Mouse (Mus musculus) embryonic facial prominence, embryonic 13.5 days (tissue): Measurements from ENCODE around the gene Tmem132c. TPM values are rescaled to one million over a fixed set of nuclear protein-coding genes. Genes with fewer than 3 reads are reported as not detected.

Source experiments
- ATAC-seq: fragments of 200-750 bp; cut with Nextera tagmentation; 2 replicates; pipeline ENCODE4 v1.8.0; 2017; ENCODE audit warnings: low read depth; ENCODE audit not compliant: insufficient number of reproducible peaks, insufficient read depth, low FRiP score, low TSS enrichment
- H3K27ac ChIP-seq: fragments of 300-500 bp; sonication (generic); 2 replicates; pipeline ENCODE4 v1.5.1; 2015; ENCODE audit warnings: moderate library complexity, mild to moderate bottlenecking, inconsistent platforms
- H3K27me3 ChIP-seq: fragments of 300-500 bp; sonication (generic); 2 replicates; pipeline ENCODE4 v1.6.1; 2015; ENCODE audit warnings: mild to moderate bottlenecking, inconsistent platforms
- H3K36me3 ChIP-seq: fragments of 300-500 bp; sonication (generic); 2 replicates; pipeline ENCODE4 v1.6.1; 2015; ENCODE audit warnings: mild to moderate bottlenecking, inconsistent platforms
- H3K4me1 ChIP-seq: fragments of 300-500 bp; sonication (generic); 2 replicates; pipeline ENCODE4 v1.6.1; 2015; ENCODE audit warnings: inconsistent platforms
- H3K4me2 ChIP-seq: fragments of 300-500 bp; sonication (generic); 2 replicates; pipeline ENCODE4 v1.6.1; 2015; ENCODE audit warnings: moderate library complexity, mild to moderate bottlenecking, inconsistent platforms
- H3K4me3 ChIP-seq: fragments of 300-500 bp; sonication (generic); 2 replicates; pipeline ENCODE4 v1.5.1; 2015; ENCODE audit warnings: mild to moderate bottlenecking, inconsistent platforms
- H3K9ac ChIP-seq: fragments of 300-500 bp; sonication (generic); 2 replicates; pipeline ENCODE4 v1.6.1; 2015; ENCODE audit warnings: mild to moderate bottlenecking, inconsistent platforms
- H3K9me3 ChIP-seq: fragments of 300-500 bp; sonication (generic); 2 replicates; pipeline ENCODE4 v1.6.1; 2016; ENCODE audit warnings: inconsistent platforms
- WGBS: fragments of 180-500 bp; shearing (Covaris S2); methylation state at CpG from one replicate; pipeline ENCODE4 v1.1.7; 2015; ENCODE audit warnings: mixed read lengths; 5-methylcytosine and 5-hydroxymethylcytosine counted together
- polyA plus RNA-seq: library from polyadenylated mRNA; unstranded; fragments of >200 nt; fragmentation: Nextera tagmentation; extraction: Ambion mirVana; gene quantifications from 2 replicates; pipeline ENCODE4 v1.2.1, GENCODE M21; 2015

Tmem132c gene
- polyA plus RNA-seq, 1 experiment from 2014 or later: 55.6 TPM

DNA sequence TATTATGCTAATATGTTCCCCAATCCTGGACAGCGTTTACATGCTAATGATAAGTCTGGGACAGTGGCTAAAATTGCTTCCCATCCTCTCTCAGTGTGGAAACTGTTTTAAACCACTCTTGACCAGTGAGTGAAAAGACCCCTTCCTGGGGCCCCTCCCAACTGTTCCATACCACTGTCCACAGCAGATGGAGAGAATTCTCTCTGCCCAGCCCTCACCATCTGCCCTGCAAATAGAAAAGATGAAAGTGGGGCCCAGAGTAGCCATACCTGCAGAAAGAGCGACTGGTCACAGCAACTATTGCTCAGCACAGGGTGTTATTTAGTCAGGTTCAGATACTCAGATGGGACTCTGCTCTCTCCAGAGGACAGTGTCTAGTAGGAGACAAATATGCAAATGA is 306.5 kb downstream of the Tmem132c start:
- 88% methylated on average over 2 of the region's 2 CpGs for WGBS
- Histone ChIP-seq H3K4me3 (no peak overlapping the region), H3K9me3 (no peaks in the 10 kb centered on the region), H3K36me3 (peaks cover 12% of the 10 kb centered on the region; the same call in 1 of the 2 replicates), H3K27ac (no peak overlapping the region), H3K4me1 (no peaks in the 10 kb centered on the region), H3K4me2 (no peak overlapping the region), H3K9ac (no peak overlapping the region), H3K27me3 (no peaks in the 10 kb centered on the region)
- ATAC-seq: no peak; the same call in 1 of the 2 replicates

DNA sequence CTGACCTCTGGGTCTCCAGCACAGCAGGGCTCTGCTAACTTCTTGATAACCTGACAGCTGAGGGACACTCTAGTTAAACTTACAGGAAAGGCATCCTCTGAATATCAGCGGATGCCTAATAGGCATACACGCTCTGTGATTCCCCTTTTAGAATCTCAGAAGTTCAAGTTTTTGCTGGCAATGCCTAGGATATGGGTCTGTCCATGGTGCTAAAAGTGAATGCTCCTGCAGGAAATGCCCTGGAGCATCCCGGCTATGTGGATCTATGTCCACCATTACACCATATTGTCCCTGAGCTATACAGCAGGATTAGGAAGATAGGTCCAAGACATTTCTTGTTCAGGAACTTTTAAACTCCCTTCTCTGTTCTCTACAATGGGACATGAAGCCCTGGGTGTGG is 319.5 kb downstream of the Tmem132c start:
- no peaks in the 10 kb centered on the region for H3K4me1 ChIP-seq
- ATAC-seq: no peak
- H3K36me3 ChIP-seq: peaks cover 29% of the 10 kb centered on the region
- no peaks in the 10 kb centered on the region for H3K27me3 ChIP-seq
- no peak overlapping the region for H3K27ac ChIP-seq
- WGBS: 89% methylated on average over 3 of the region's 3 CpGs
- H3K9ac ChIP-seq: no peak overlapping the region
- H3K4me2 ChIP-seq: no peak overlapping the region
- no peak overlapping the region for H3K4me3 ChIP-seq
- H3K9me3 ChIP-seq: no peaks in the 10 kb centered on the region

DNA sequence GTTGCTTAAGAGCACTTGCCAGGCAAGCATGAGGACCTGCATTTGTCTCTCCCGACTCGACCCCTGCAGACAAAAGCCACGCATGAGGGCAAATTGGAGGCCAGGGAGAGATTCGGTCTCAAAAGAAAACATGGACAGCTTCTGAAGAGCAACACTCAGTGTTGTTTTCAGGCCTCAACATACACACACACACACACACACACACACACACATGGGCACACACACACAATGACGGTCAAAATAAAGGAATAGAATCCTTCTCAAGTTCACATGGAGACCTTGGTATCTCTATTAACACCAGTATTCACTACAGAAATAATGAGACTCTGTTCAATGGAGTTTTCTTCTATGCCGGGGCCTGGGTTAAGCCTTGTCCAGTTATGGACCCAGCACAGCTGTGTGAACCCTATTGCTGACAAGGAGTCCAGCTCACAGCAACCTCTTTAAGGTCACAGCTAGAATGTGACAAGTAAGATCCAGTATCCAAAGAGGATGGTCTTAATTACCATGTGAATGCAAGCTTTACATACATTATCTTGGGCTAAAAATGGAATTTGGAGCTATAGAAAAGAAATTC is 325.6 kb downstream of the Tmem132c start:
- Histone ChIP-seq H3K4me1 (no peaks in the 10 kb centered on the region), H3K4me3 (no peak overlapping the region), H3K27ac (no peak overlapping the region), H3K9me3 (no peaks in the 10 kb centered on the region), H3K36me3 (peaks cover 18% of the 10 kb centered on the region), H3K27me3 (no peaks in the 10 kb centered on the region), H3K4me2 (no peak overlapping the region), H3K9ac (no peak overlapping the region)
- WGBS: 89% methylated on average over 6 of the region's 6 CpGs
- no peak for ATAC-seq

DNA sequence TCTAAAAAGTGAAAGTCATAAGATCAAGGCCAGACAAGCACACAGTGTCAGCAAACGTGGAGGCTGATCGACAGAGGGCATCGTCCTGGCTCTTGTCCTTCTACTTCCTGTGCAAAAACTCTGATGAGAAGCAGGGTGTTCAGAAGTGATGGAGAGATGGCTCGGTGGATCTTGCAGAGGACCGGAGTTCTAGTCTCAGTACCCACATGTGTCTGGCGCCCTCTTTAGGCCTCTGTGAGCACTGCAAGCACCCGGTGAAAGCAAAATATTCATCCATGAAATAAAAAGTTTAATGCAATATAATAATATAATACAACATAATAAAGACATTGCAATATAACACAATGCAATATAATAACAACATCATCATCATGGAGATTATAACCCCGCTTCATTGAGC is 335.8 kb downstream of the Tmem132c start:
- 57% methylated on average over 8 of the region's 8 CpGs for WGBS
- Histone ChIP-seq H3K9ac (no peak overlapping the region), H3K4me3 (no peak overlapping the region), H3K27me3 (no peaks in the 10 kb centered on the region), H3K27ac (no peak overlapping the region), H3K4me2 (no peak overlapping the region), H3K9me3 (no peaks in the 10 kb centered on the region), H3K36me3 (no peaks in the 10 kb centered on the region), H3K4me1 (no peaks in the 10 kb centered on the region)
- no peak for ATAC-seq

DNA sequence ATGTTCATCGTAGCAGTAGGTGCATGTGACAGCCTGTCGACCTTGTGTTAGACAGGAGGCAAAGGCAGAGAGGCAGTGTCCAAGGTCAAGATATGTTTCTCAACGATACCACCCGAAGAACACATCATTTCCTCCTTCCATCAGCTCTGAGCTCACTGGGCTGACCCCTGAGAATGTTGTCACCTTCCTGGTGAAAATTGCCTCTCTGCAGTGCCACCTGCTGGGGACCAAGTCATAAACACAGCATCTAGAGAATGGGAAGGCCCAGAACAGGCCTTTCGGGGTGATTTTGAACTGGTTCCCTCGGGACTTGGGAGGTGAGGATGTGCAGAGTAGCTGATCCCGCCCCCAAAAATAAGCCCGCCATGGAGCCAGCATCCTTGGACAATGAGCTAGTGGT is 342.1 kb downstream of the Tmem132c start:
- H3K27me3 ChIP-seq: no peaks in the 10 kb centered on the region
- no peak overlapping the region for H3K27ac ChIP-seq
- no peak overlapping the region for H3K9ac ChIP-seq
- no peak for ATAC-seq
- 86% methylated on average over 8 of the region's 8 CpGs for WGBS
- no peak overlapping the region for H3K4me3 ChIP-seq
- no peaks in the 10 kb centered on the region for H3K36me3 ChIP-seq
- H3K4me2 ChIP-seq: no peak overlapping the region
- no peaks in the 10 kb centered on the region for H3K9me3 ChIP-seq
- no peaks in the 10 kb centered on the region for H3K4me1 ChIP-seq

DNA sequence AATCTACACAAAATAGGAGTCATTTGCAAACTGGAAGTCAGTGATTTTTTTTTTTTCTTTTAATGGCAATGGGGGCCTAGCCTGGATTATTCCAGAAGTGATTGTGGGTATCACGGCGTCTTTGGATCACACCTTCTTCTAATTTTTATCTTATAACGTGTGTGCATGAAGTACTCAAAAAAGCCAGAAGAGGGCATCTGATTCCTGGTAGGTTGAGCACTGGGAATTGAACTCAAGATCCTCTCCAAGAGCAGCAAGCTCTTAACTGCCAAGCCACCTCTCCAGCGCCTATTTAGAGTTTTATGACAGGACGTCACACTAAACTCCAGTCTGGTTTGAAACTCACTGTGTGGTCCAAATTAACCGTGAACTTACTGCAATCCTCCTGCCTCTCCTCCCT is 346.2 kb downstream of the Tmem132c start:
- Histone ChIP-seq H3K9me3 (no peaks in the 10 kb centered on the region), H3K4me1 (no peaks in the 10 kb centered on the region), H3K4me2 (no peak overlapping the region), H3K27ac (no peak overlapping the region), H3K9ac (no peak overlapping the region), H3K4me3 (no peak overlapping the region), H3K27me3 (no peaks in the 10 kb centered on the region), H3K36me3 (peaks cover 12% of the 10 kb centered on the region)
- 68% methylated on average over 6 of the region's 6 CpGs for WGBS
- ATAC-seq: no peak

DNA sequence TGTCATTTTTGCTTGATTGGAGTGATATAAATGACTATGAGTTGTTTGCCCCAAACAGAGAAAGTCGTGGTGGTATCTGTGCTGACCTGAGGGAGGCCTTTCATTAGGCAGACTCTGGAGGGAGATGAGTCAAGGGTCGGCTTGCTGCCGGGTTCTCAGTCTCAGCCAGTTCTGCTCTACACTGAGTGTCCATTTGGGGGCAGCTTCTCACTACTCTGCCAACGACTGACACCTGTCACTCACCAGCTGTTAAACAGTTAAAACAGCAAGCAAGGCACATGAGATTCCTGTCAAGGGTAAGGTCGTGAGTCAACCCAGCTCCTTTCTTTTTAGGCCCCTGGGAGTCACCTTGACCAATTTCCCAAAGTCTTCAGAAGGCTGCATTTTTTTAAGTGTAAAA is 350.8 kb downstream of the Tmem132c start:
- WGBS: 67% methylated on average over 5 of the region's 5 CpGs
- Histone ChIP-seq H3K4me3 (no peak overlapping the region), H3K36me3 (peaks cover 56% of the 10 kb centered on the region), H3K27ac (no peak overlapping the region), H3K4me2 (no peak overlapping the region), H3K27me3 (no peaks in the 10 kb centered on the region), H3K9ac (no peak overlapping the region), H3K4me1 (no peaks in the 10 kb centered on the region), H3K9me3 (no peaks in the 10 kb centered on the region)
- no peak for ATAC-seq

DNA sequence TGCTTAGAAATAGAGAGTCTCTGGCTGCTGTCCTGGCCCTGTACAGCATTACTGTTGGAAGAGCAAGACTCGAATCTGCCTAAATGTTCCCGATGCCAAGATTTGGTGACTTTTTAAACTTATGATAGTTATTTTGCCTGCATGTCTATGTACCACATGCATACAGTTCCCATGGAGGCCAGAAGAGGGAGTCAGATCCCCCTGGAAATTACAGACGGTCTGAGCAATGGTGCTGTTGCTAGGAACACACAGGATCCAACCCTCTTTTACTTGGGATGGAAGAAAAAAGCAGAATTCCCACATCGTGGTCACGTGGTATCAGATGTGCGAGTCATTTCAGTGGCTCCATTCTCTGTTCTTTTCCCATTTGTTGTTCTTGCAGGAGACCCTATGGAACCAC is 351.2 kb downstream of the Tmem132c start:
- no peaks in the 10 kb centered on the region for H3K27me3 ChIP-seq
- no peak overlapping the region for H3K9ac ChIP-seq
- H3K4me2 ChIP-seq: no peak overlapping the region
- no peak overlapping the region for H3K27ac ChIP-seq
- no peaks in the 10 kb centered on the region for H3K4me1 ChIP-seq
- WGBS: 78% methylated on average over 6 of the region's 6 CpGs
- ATAC-seq: no peak
- peaks cover 60% of the 10 kb centered on the region for H3K36me3 ChIP-seq
- no peaks in the 10 kb centered on the region for H3K9me3 ChIP-seq
- H3K4me3 ChIP-seq: no peak overlapping the region

DNA sequence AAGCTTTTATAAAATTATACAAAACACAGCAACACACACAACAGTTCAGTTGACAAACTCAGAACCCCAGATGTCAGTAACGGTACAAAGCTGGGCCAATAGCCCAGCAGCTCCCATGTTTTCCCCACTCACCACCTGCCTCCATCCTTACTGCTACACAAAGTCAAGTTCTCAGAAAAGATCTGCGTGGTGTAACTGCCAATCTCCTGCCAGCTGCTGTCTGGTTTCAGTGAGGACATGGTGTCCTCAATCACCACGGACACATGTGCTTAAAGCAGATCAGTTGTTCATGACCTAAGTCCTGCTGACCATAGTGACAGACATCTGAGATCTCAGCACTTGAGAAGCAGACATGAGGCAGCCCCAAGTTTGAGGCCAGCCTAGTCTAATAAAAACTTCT is 354.1 kb downstream of the Tmem132c start:
- peaks cover 85% of the 10 kb centered on the region for H3K36me3 ChIP-seq
- no peak overlapping the region for H3K9ac ChIP-seq
- no peaks in the 10 kb centered on the region for H3K27me3 ChIP-seq
- H3K4me3 ChIP-seq: no peak overlapping the region
- no peaks in the 10 kb centered on the region for H3K9me3 ChIP-seq
- no peak overlapping the region for H3K27ac ChIP-seq
- no peaks in the 10 kb centered on the region for H3K4me1 ChIP-seq
- WGBS: 97% methylated on average over 3 of the region's 3 CpGs
- ATAC-seq: no peak
- H3K4me2 ChIP-seq: no peak overlapping the region

DNA sequence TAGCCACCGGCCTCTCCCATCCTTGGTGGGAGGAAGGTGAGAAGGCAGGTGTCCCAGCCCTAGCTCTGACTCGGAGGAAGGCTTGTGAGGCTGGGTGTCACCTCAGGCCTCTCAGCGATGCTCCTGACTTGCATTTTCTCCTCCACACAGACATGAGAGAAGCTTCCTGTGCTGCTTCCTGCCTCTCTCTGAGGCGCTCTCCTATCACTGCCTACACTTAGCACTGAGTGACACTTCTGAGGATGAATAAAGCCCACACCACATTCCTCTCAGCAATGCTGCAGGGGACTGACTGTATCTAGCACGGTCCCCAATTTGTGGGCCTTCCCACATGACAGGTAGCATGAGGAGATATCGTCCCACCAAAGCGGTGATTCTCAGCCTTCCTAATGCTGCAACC is 355.3 kb downstream of the Tmem132c start:
- no peaks in the 10 kb centered on the region for H3K27me3 ChIP-seq
- no peak overlapping the region for H3K9ac ChIP-seq
- no peak for ATAC-seq
- H3K36me3 ChIP-seq: peaks cover 95% of the 10 kb centered on the region
- H3K9me3 ChIP-seq: no peaks in the 10 kb centered on the region
- no peak overlapping the region for H3K4me3 ChIP-seq
- WGBS: 89% methylated on average over 7 of the region's 7 CpGs
- H3K4me2 ChIP-seq: no peak overlapping the region
- H3K4me1 ChIP-seq: no peaks in the 10 kb centered on the region
- H3K27ac ChIP-seq: no peak overlapping the region

DNA sequence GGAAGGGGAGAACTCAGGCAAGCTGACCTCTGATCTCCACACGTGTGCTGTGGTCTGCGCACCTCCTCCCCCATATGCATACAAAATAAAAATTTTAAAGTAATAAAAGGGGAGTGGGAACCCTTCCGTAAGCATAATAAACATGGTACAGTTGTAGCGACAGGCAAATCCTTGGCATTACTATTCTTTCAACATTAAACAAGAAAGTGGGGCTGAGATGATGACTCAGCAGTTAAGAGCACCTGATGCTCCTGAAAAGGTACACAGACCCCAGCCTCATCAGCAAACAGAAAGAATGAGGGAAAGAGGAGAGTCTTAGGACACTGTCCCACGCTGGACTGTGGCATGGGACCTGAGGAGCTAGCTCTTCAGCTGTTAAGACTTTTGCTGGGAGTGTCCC is 361.4 kb downstream of the Tmem132c start:
- Histone ChIP-seq H3K4me1 (no peaks in the 10 kb centered on the region), H3K27me3 (no peaks in the 10 kb centered on the region), H3K27ac (no peak overlapping the region), H3K36me3 (peaks cover 95% of the 10 kb centered on the region), H3K9me3 (no peaks in the 10 kb centered on the region), H3K4me3 (no peak overlapping the region), H3K9ac (no peak overlapping the region), H3K4me2 (no peak overlapping the region)
- no peak for ATAC-seq
- WGBS: 89% methylated on average over 5 of the region's 5 CpGs

DNA sequence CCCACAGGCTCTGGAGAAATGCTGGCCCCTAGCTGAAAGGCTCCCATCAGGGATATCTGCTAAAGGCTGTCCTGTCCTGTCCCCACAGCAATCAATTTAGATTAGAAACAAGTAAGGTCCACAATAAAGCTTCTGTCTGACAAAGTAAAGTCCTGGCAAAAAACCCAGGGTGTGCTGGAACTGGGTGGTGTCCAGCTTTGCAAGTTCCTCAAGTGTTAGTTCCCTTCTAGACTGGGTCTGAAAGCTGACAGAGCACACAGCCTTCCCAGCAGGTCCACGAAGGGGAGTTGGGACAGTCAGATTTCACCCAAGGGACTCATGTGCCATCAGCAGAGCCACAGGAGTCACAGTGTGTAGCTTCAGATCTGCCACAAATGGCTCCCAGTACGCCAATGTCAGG is 365.9 kb downstream of the Tmem132c start:
- H3K9ac ChIP-seq: no peak overlapping the region
- H3K36me3 ChIP-seq: peaks cover 62% of the 10 kb centered on the region
- H3K27me3 ChIP-seq: no peaks in the 10 kb centered on the region
- WGBS: 91% methylated on average over 2 of the region's 2 CpGs
- no peak for ATAC-seq
- no peak overlapping the region for H3K4me2 ChIP-seq
- H3K27ac ChIP-seq: no peak overlapping the region
- H3K4me3 ChIP-seq: no peak overlapping the region
- peaks cover 16% of the 10 kb centered on the region; the same call in 1 of the 2 replicates for H3K4me1 ChIP-seq
- H3K9me3 ChIP-seq: no peaks in the 10 kb centered on the region
